Mouse (Mus musculus) intestine, postnatal 0 days (tissue): ENCODE measurements around the gene Brca1. TPM values are rescaled to one million over a fixed set of nuclear protein-coding genes. Genes with fewer than 3 reads are reported as not detected.

Experiments
- ATAC-seq: fragments of 200-750 bp; cut with Nextera tagmentation; 2 replicates; pipeline ENCODE4 v1.8.0; 2017; ENCODE audit warnings: mild to moderate bottlenecking, moderate TSS enrichment, moderate library complexity
- H3K27ac ChIP-seq: fragments of 300-500 bp; sonication (generic); 2 replicates; pipeline ENCODE4 v1.5.1; 2014; ENCODE audit warnings: mild to moderate bottlenecking, low read depth, low read length, moderate library complexity
- H3K27me3 ChIP-seq: fragments of 300-500 bp; sonication (generic); replicated peaks from 2 replicates; pipeline ENCODE4 v1.6.1; 2014; ENCODE audit warnings: low read length, mixed read lengths; ENCODE audit not compliant: control insufficient read depth, insufficient read depth
- H3K36me3 ChIP-seq: fragments of 300-500 bp; sonication (generic); 2 replicates; pipeline ENCODE4 v1.6.1; 2014; ENCODE audit warnings: mild to moderate bottlenecking, moderate library complexity; ENCODE audit not compliant: control insufficient read depth, insufficient read depth
- H3K4me1 ChIP-seq: fragments of 300-500 bp; sonication (generic); replicated peaks from 2 replicates; pipeline ENCODE4 v1.6.1; 2014; ENCODE audit warnings: antibody characterized with exemption, low read length, mixed read lengths; ENCODE audit not compliant: control insufficient read depth, insufficient read depth
- H3K4me2 ChIP-seq: fragments of 300-500 bp; sonication (generic); replicated peaks from 2 replicates; pipeline ENCODE4 v1.6.1; 2014; ENCODE audit warnings: low read depth, mild to moderate bottlenecking, moderate library complexity
- H3K4me3 ChIP-seq: fragments of 300-500 bp; sonication (generic); 2 replicates; pipeline ENCODE4 v1.5.1; 2014; ENCODE audit warnings: low read depth, low read length
- H3K9ac ChIP-seq: fragments of 300-500 bp; sonication (generic); 2 replicates; pipeline ENCODE4 v1.6.1; 2014; ENCODE audit warnings: mild to moderate bottlenecking, low read depth, low read length
- H3K9me3 ChIP-seq: fragments of 300-500 bp; sonication (generic); 2 replicates; pipeline ENCODE4 v1.6.1; 2016; ENCODE audit warnings: mixed run types; ENCODE audit not compliant: control insufficient read depth
- CTCF ChIP-seq: sonication (generic); IDR thresholded peaks from 2 replicates; pipeline ENCODE4 v1.5.1; 2016; ENCODE audit warnings: low read depth, mild to moderate bottlenecking, control low read depth, antibody characterized with exemption, moderate library complexity
- WGBS: fragments of 180-500 bp; shearing (Covaris S2); extraction: QIAGEN DNeasy Blood & Tissue Kit; methylation state at CpG from one replicate; pipeline ENCODE4 v1.1.7; 2014; 5-methylcytosine and 5-hydroxymethylcytosine counted together
- polyA plus RNA-seq: library from polyadenylated mRNA; unstranded; fragments of >200 nt; fragmentation: Nextera tagmentation; extraction: Ambion mirVana; gene quantifications from 2 replicates; pipeline ENCODE4 v1.2.1, GENCODE M21; 2015

The Brca1 gene
- polyA plus RNA-seq, 1 experiment from 2014 or later, result 2.3 TPM

GRCm38 (mm10) chr11:101568421-101568820, 16.7 kb upstream of the Brca1 start:
- no peaks in the 10 kb centered on the region for H3K4me1 ChIP-seq
- H3K4me3 ChIP-seq, result no peak overlapping the region
- H3K9ac ChIP-seq, result no peak overlapping the region
- peak overlapping the region; percentile 50; the same call in 1 of the 2 replicates for H3K27ac ChIP-seq
- no peak for TF ChIP-seq CTCF
- WGBS, result 54% methylated on average over 3 of the region's 3 CpGs
- no peaks in the 10 kb centered on the region for H3K27me3 ChIP-seq
- no peaks in the 10 kb centered on the region for H3K9me3 ChIP-seq
- H3K4me2 ChIP-seq, result no peak overlapping the region
- ATAC-seq, result peak; percentile 71
- peaks cover 90% of the 10 kb centered on the region for H3K36me3 ChIP-seq

- no peaks in the 10 kb centered on the region for H3K4me1 ChIP-seq
- H3K9ac ChIP-seq, result no peak overlapping the region
- H3K9me3 ChIP-seq, result no peaks in the 10 kb centered on the region
- no peak overlapping the region for H3K4me3 ChIP-seq
- H3K27me3 ChIP-seq, result no peaks in the 10 kb centered on the region
- no peak overlapping the region for H3K27ac ChIP-seq
- TF ChIP-seq CTCF, result peak; percentile 93
- WGBS, result 31% methylated on average over 5 of the region's 5 CpGs
- peak; percentile 62 for ATAC-seq
- H3K4me2 ChIP-seq, result no peak overlapping the region
- peaks cover 70% of the 10 kb centered on the region for H3K36me3 ChIP-seq
Observed at GRCm38 (mm10) chr11:101562391-101562790, 10.6 kb upstream of the Brca1 start.

- 43% methylated on average over 2 of the region's 2 CpGs for WGBS
- no peak for ATAC-seq
- peaks cover 40% of the 10 kb centered on the region for H3K36me3 ChIP-seq
Observed at GRCm38 (mm10) chr11:101556954-101557353, 5.2 kb upstream of the Brca1 start.

GRCm38 (mm10) chr11:101556541-101556940, 4.8 kb upstream of the Brca1 start:
- Histone ChIP-seq H3K4me2 (peak overlapping the region; percentile 30), H3K9me3 (no peaks in the 10 kb centered on the region), H3K4me3 (no peak overlapping the region), H3K9ac (no peak overlapping the region), H3K4me1 (peaks cover 13% of the 10 kb centered on the region; the same call in 1 of the 2 replicates), H3K36me3 (peaks cover 40% of the 10 kb centered on the region), H3K27ac (no peak overlapping the region), H3K27me3 (no peaks in the 10 kb centered on the region)
- TF ChIP-seq CTCF, result no peak
- no peak for ATAC-seq
- 52% methylated on average over 7 of the region's 7 CpGs for WGBS

More at GRCm38 (mm10) chr11:101556954-101557353, 5.2 kb upstream of the Brca1 start:
- no peaks in the 10 kb centered on the region for H3K27me3 ChIP-seq
- no peak overlapping the region for H3K4me3 ChIP-seq
- no peak overlapping the region for H3K27ac ChIP-seq
- H3K4me2 ChIP-seq, result peak overlapping the region; percentile 30
- no peaks in the 10 kb centered on the region for H3K9me3 ChIP-seq
- no peak for TF ChIP-seq CTCF
- H3K9ac ChIP-seq, result no peak overlapping the region
- H3K4me1 ChIP-seq, result peaks cover 13% of the 10 kb centered on the region; the same call in 1 of the 2 replicates

GRCm38 (mm10) chr11:101553354-101553930, 1.7 kb upstream of the Brca1 start:
- H3K4me1 ChIP-seq, result peaks cover 17% of the 10 kb centered on the region; the same call in 1 of the 2 replicates
- H3K4me2 ChIP-seq, result peak overlapping the region; percentile 84
- no peak for ATAC-seq

GRCm38 (mm10) chr11:101552476-101553300, 933 bp upstream of the Brca1 start:
- H3K27ac ChIP-seq, result peak overlapping the region; percentile 95
- peak; percentile 95 for ATAC-seq
- peak overlapping the region; percentile 79 for H3K4me3 ChIP-seq
- H3K27me3 ChIP-seq, result no peaks in the 10 kb centered on the region
- H3K4me1 ChIP-seq, result peaks cover 17% of the 10 kb centered on the region; the same call in 1 of the 2 replicates
- H3K9ac ChIP-seq, result peak overlapping the region; percentile 76
- under 1% methylated on average over 37 of the region's 37 CpGs for WGBS
- peaks cover 12% of the 10 kb centered on the region for H3K36me3 ChIP-seq
- no peaks in the 10 kb centered on the region for H3K9me3 ChIP-seq
- H3K4me2 ChIP-seq, result peak overlapping the region; percentile 84
- peak; percentile 54 for TF ChIP-seq CTCF

More at GRCm38 (mm10) chr11:101553354-101553930, 1.7 kb upstream of the Brca1 start:
- Histone ChIP-seq H3K4me3 (peak overlapping the region; percentile 79), H3K27me3 (no peaks in the 10 kb centered on the region), H3K9ac (peak overlapping the region; percentile 76), H3K27ac (peak overlapping the region; percentile 95), H3K36me3 (peaks cover 16% of the 10 kb centered on the region), H3K9me3 (no peaks in the 10 kb centered on the region)
- 7% methylated on average over 8 of the region's 8 CpGs for WGBS
- no peak for TF ChIP-seq CTCF
